Mouse (Mus musculus) yolk sac, embryonic 10.5 days (tissue): ENCODE measurements at regions not wholly inside any gene's neighbourhood (a gene's known extent, or its start where the extent isn't known, plus 50 kb on each side); places are given as distances from the start of the nearest gene placed in this dataset.

ENCODE experiments used
- DNase-seq: peaks from one replicate; pipeline ENCODE4 v3.0.0-alpha.2; 2017; ENCODE audit warnings: low spot score

GRCm38 (mm10) chr4:114665684-114666083 lies 155.8 kb upstream of the Gm12830 start:
- peak; percentile 76 for DNase-seq

- DNase-seq: no peak
Measured at GRCm38 (mm10) chr4:114666238-114666978, 155.1 kb upstream of the Gm12830 start.

- peak; percentile 38 for DNase-seq
Measured at GRCm38 (mm10) chr4:114666979-114667328, 154.6 kb upstream of the Gm12830 start.

- no peak for DNase-seq
Measured at GRCm38 (mm10) chr4:114672096-114672720, 149.3 kb upstream of the Gm12830 start.

- DNase-seq: no peak
Measured at GRCm38 (mm10) chr4:114676908-114677898, 144.3 kb upstream of the Gm12830 start.

- DNase-seq: no peak
Measured at GRCm38 (mm10) chr4:114678053-114678941, 143.2 kb upstream of the Gm12830 start.

- no peak for DNase-seq
Measured at GRCm38 (mm10) chr4:114680360-114680759, 141.2 kb upstream of the Gm12830 start.

GRCm38 (mm10) chr4:114682955-114683354 lies 138.6 kb upstream of the Gm12830 start:
- DNase-seq: no peak

- DNase-seq: no peak
Measured at GRCm38 (mm10) chr4:114683696-114684095, 137.8 kb upstream of the Gm12830 start.

GRCm38 (mm10) chr4:114684844-114685382 lies 136.6 kb upstream of the Gm12830 start:
- no peak for DNase-seq

- DNase-seq: peak; percentile 40
Measured at GRCm38 (mm10) chr4:114685454-114685853, 136.1 kb upstream of the Gm12830 start.

GRCm38 (mm10) chr4:114686091-114686490 lies 135.4 kb upstream of the Gm12830 start:
- DNase-seq: no peak

GRCm38 (mm10) chr4:114688356-114688972 lies 133.1 kb upstream of the Gm12830 start:
- peak; percentile 47 for DNase-seq

GRCm38 (mm10) chr4:114688973-114689371 lies 132.6 kb upstream of the Gm12830 start:
- no peak for DNase-seq

- DNase-seq: no peak
Measured at GRCm38 (mm10) chr4:114705586-114705985, 115.9 kb upstream of the Gm12830 start.

GRCm38 (mm10) chr4:114710182-114710909 lies 111.2 kb upstream of the Gm12830 start:
- DNase-seq: no peak

GRCm38 (mm10) chr4:114711082-114711481 lies 110.4 kb upstream of the Gm12830 start:
- DNase-seq: no peak

GRCm38 (mm10) chr4:114712005-114712665 lies 109.4 kb upstream of the Gm12830 start:
- DNase-seq: no peak

GRCm38 (mm10) chr4:114712921-114713527 lies 108.5 kb upstream of the Gm12830 start:
- no peak for DNase-seq
